Mouse (Mus musculus): ENCODE results near the gene Farp1.
"Not testable (repeated sequence)": the region's sequence is repeated elsewhere in the genome, so short reads cannot be mapped to it uniquely, and the experiment has no call there.

Gene Farp1

GRCm38 (mm10) chr14:121104760-121105329, 69.8 kb downstream of the Farp1 start:
- no peak for DNase-seq (ENCODE audit: low read depth, low spot score)

DNA sequence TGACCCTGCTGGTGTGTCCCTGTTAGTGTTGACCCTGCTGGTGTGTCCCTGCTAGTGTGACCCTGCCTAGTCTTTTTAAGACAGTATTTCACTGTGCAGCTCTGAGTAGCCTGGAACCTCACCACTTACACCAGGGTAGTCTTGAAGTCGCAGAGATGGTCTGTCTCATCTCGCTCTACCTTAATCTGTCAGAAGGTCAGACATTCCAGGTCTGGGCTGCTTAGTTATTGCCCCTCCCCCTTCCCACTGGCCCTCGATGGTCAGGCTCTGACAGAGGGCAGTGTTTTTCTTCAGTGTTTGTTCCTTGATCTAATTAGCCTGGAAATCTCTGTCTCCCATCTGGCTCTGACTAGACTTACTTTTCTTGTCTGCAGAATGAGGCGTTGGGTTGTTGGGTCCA, 71.9 kb downstream of the Farp1 start:
- no peak for DNase-seq (ENCODE audit: low read depth, low spot score)

DNA sequence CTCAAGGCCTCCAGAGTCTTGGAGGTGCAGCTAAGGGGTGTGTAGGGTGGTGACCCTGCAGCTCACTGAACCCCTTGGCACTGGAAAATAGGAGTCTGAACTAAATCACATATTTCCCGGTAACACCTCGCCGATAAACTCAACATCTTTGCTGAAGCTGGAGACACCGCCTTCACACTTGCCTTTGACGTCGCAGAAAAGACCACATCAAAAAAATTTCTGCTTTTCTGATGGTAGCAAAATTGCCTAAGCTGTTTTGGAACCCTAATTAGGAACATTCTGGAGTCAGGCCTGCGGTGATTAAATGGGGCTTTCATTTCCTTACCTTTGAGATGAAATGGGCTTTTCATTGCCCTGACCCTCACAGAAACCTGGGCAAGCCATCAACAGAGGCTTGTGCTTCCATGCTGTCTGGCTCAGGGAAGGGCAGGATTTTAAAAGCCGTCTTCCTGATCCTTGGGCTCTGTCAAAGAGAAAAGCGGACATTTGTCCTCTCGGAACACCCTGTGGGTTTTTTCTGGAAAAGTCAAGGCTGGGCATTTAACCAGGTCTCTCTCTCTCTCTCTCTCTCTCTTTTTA, 72.8 kb downstream of the Farp1 start:
- no peak for DNase-seq (ENCODE audit: low read depth, low spot score)

DNA sequence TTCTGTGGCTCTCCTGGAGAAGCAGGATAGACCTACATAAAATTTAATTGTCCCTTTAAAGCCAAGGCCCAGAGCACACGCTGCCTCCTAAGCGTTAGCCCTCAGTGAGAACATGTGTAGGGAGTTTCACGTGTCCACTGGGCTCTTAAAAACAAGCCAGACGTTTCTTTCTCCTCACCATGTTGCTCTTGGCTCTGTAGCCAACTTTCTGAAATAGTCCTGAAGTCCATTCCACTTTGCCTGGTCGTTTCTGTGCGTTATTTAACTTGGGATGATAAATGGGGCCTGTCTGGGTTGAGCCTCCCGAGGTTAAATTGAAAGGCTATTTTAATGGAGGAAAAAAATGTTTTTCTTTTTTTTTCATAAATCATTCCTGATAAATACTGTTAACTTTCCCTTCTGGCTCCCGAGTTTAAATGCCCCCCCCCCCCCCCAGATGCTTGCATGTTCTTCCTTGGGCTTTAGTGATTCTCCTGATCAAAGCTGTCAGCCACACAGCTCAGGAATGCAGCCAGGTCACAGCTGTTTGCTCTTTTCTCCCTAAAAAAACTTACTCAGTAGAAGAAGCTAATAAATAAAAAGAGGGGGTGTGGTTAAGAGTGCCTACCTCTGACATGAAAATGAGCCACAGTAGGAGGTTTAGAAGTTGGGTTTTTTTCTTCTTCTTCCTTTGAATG, 73.6 kb downstream of the Farp1 start:
- no peak for DNase-seq (ENCODE audit: low read depth, low spot score)

GRCm38 (mm10) chr14:121109116-121109504, 74.1 kb downstream of the Farp1 start:
- DNase-seq (ENCODE audit: low read depth, low spot score): no peak

- peak; percentile 13 for DNase-seq (ENCODE audit: low read depth, low spot score)
These were observed 75.7 kb downstream of the Farp1 start for GRCm38 (mm10) chr14:121110492-121111267.

DNA sequence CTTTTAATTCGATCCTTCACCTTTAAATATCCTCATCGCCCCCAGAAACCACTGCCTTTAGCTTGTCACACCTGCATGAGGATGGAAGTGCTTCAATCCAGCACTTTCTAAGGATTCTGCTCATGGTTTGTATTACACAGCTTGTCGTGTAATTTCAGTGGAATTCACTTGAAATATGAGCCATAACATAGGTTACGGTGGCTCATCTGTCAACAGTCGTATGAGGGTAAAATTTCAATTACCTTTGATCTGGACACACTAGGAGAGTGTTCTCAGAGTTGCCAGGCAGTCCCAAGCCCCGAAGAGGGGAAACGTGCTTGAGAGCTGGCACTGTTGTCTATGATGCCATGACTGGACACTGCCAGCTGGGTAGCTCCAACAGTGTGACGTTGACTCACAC, 77.1 kb downstream of the Farp1 start:
- no peak for DNase-seq (ENCODE audit: low read depth, low spot score)

- no peak for DNase-seq (ENCODE audit: low read depth, low spot score)
These were observed 78.8 kb downstream of the Farp1 start for GRCm38 (mm10) chr14:121113785-121114184.

DNA sequence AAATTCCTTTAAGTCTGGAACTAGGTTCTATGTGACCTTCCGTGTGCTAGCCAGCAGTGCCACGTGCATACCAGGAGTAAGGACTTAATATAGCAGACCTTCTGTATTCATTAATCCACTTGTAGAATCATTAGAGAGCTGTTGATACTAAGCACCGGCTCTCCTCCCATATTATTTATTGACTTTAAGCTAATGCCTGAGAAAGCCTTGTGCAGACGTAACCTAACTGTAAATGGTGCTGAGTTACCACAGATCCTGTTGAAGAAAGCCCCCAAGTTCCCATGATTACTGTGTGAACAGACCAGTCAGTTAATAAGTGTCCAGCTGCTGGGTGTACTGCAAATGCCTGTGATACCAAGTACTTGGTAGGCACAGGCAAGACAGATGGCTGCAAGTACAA, 81.7 kb downstream of the Farp1 start:
- no peak for DNase-seq (ENCODE audit: low read depth, low spot score)

GRCm38 (mm10) chr14:121118860-121119259, 83.9 kb downstream of the Farp1 start:
- DNase-seq (ENCODE audit: low read depth, low spot score): no peak

DNA sequence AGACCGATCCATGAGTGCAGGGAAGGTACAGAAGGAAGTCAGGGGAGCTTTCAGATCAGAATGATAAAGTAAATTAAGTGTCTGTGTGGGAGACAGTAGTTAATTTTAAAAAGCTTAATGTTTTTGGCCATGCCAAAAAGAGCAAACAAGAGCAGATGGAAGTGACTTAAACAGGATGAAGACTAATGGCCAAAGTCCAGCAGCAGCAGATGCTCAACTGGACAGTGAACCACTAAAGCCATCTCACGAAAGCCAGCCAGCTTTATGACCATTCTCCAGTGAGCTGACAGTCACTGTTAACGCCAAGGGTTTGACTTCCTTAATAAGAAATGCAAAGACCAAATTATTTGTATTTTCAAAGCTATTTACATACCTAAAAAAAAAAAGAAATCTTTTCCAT, 86.7 kb downstream of the Farp1 start:
- DNase-seq (ENCODE audit: low read depth, low spot score): no peak

- DNase-seq (ENCODE audit: low read depth, low spot score): no peak
These were observed 87.9 kb downstream of the Farp1 start for GRCm38 (mm10) chr14:121122852-121123251.

GRCm38 (mm10) chr14:121124409-121125010, 89.5 kb downstream of the Farp1 start:
- DNase-seq (ENCODE audit: low read depth, low spot score): no peak

DNA sequence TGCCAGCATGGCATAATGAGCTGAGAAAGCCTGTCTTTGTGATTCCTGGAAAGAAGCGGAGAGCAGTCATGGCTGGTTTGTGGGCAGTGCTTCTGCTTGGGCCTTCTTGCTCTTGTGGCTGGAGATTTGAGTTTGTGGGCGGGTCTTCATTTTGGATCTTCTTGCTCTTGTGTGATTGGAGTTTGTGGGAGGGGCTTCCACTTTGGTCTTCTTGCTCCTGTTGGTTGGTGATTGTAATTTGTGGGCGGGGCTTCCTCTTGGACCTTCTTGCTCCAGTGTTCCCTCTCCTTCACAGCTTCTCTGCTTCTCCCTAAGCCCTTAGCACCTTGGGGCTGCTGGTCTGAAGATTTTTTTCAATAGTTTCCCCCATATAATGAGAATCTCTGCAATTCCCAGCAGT, 90.7 kb downstream of the Farp1 start:
- DNase-seq (ENCODE audit: low read depth, low spot score): peak; percentile 11

DNA sequence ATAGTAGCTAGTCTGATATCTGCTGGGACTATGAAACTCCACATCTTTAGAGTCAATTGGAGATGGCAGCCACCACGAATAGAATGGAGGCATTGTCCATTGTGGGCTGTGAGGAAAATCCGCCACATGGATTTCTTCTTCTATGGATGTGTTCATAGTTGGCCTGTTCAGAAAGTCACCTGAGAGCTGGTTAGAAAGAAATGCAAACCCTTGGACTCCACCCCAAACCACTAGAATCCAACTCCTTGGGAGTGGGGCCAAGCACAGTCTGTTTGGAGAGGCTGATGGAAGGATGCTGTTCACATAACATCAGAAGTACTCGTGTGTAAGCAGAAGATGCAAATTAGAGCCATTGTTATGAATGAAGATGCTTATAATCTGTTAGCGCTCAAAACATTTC, 91.3 kb downstream of the Farp1 start:
- no peak for DNase-seq (ENCODE audit: low read depth, low spot score)

GRCm38 (mm10) chr14:121128858-121129800, 94.1 kb downstream of the Farp1 start:
- DNase-seq (ENCODE audit: low read depth, low spot score): no peak

DNA sequence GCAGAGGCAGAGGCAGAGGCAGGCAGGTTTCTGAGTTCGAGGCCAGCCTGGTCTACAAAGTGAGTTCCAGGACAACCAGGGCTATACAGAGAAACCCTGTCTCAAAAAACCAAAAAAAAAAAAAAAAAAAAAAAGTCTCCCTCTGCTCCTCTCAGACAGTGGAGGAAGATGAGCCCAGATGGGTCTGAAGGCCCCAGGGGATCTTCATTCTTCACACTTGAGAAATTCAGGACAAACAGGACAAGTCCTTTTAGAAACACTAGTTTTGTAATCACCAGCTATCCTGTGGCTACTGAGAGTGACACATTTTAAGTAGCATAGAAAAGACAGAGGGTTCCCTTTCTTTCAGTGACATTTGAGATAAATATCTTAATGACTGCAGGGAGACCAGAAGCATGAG, 95.4 kb downstream of the Farp1 start:
- not testable (repeated sequence) for DNase-seq (ENCODE audit: low read depth, low spot score)

DNA sequence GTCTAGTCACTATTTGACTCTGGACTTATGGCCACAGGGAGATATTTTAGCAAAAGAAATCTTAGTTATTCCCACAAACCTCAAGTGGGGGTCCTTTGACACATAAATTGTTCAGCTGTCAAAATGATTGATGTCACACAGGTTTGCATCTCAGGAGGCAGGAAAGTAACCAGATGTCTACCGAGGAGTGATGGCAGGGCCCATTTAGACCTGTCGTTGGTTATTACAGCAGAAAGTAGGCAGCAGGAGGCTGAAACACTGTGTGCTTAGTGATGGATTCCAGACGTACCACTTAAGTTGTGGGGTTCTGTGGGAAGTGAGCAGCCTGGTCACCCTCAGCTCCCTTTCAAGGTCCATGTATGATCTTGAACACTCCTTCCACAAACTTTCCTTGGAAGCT, 99.4 kb downstream of the Farp1 start:
- no peak for DNase-seq (ENCODE audit: low read depth, low spot score)

GRCm38 (mm10) chr14:121143831-121144455, 108.9 kb downstream of the Farp1 start:
- DNase-seq (ENCODE audit: low read depth, low spot score): no peak

GRCm38 (mm10) chr14:121144496-121144895, 109.5 kb downstream of the Farp1 start:
- DNase-seq (ENCODE audit: low read depth, low spot score): no peak

- no peak for DNase-seq (ENCODE audit: low read depth, low spot score)
These were observed 110.3 kb downstream of the Farp1 start for GRCm38 (mm10) chr14:121145291-121145690.
